Mouse (Mus musculus): ENCODE data around the gene Pcf11. TPM values are rescaled to one million over a fixed set of nuclear protein-coding genes. Genes with fewer than 3 reads are reported as not detected.

Pcf11 gene
- total RNA-seq (2012; rRNA removed) (29.2 and 30.5 TPM in 2 replicates), total RNA-seq (2014; rRNA removed) (30.0 and 32.7 TPM in 2 replicates), polyA plus RNA-seq (2012; ENCODE audit: insufficient read length, low read depth) (36.1 and 37.2 TPM in 2 replicates)

DNA sequence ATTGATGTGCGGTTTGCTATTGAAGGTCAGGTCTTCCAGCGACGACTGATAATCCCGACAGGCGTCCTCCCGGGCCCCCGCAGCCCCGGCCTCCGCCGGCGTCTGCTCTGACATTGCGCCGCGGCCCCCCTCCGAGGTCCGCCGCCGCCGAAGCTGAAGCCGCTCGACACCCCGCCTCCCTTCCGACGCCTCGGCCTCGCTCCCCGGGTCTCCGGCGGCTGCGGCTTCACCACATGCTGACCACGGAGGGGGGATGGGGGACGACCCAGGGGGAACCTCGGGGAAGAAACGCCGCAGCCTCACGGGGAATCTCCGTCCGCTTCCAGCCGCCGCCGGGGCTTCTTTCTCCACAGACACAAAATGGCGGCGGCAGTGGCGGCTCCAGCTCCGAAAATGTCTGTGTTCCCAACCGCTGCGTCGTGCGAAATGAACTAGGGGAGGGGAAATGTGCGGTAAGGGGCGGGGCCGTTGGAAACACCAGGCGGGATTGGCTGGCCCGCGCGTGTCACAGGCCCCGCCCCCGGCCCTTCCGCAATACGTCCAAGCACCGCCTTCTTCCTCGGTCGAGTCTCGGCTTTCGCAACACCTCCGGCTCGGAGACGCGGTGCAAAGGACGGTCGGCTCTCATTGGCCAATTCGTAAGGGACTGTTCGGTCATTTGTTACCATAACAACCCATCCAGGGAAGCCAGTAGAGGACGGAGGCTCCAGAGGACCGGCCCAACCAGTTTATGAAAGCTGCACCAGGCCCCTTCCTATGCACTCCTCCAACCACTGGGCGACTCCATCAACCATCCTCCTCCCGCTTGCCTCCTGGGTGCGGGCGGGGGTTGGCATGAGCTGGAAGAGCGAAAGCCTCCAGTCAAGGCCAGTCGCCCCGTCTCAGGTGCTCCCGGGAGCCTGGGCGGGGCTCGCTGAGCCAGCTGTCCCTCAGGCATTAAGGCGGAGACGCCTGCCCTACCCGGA, at the start of gene Pcf11:
Pcf11 (minus strand) TSS at position 428 of the 965 bp plus-strand sequence.
- dilution Hi-C loops (cut with MboI; ENCODE audit: extremely low pct_ligation_motif_present, extremely low pct_unique_long_range_greater_than_20kb, low sequenced_read_pairs) = no loop called here
- Histone ChIP-seq H3K4me3 (replicated peaks in 1 of 3; ENCODE audit: low read depth in 2 of 3, low read length in 2 of 3, poor library complexity in 1 of 3) (peak within 1 kb of the TSS; percentile 88 to 98 (median 91)), H3K79me2 (replicated peaks; ENCODE audit: control insufficient read depth, extremely low read depth, insufficient read depth, poor library complexity, severe bottlenecking) (peaks cover 32% of the 10 kb centered on the region), H3K27me3 (replicated peaks) (peaks cover 4% of the 10 kb centered on the region), H3K4me2 (ENCODE audit: insufficient read depth, low read depth, poor library complexity, severe bottlenecking) (peak within 1 kb of the TSS; percentile 67; the same call in 1 of the 2 replicates), H3K36me3 (replicated peaks in 1 of 2; ENCODE audit: control insufficient read depth in 1 of 2, insufficient read depth in 1 of 2, low read length in 1 of 2) (peaks cover 6 to 15% of the 10 kb centered on the region in 2 experiments), H3K9me3 (replicated peaks; ENCODE audit: low read length) (peaks cover 4% of the 10 kb centered on the region), H3K4me1 (ENCODE audit: control insufficient read depth in 1 of 2, insufficient read depth in 2 of 2) (peaks cover 4 to 22% of the 10 kb centered on the region in 2 experiments; a peak in 3 of 4 replicates), H3K9ac (ENCODE audit: insufficient read depth, low read depth) (peak within 1 kb of the TSS; percentile 99), H3K27ac (ENCODE audit: insufficient read depth, low read depth) (peak within 1 kb of the TSS; percentile 74)
- in situ Hi-C loops (cut with MboI; ENCODE audit: low pct_ligation_motif_present, low pct_unique_long_range_greater_than_20kb, low sequenced_read_pairs) = no loop called here
- DNase-seq (ENCODE audit: extremely low read depth) = peak; percentile 98
- TF ChIP-seq ZNF384 (IDR thresholded peaks at IDR 0.05; ENCODE audit: low read depth, low read length) = no peak
- TF ChIP-seq HCFC1 (IDR thresholded peaks at IDR 0.05; ENCODE audit: low read depth, low read length) = peak; percentile 34
- peak; percentile 12; the same call in 1 of the 2 replicates for TF ChIP-seq IRF4 (IDR thresholded peaks at IDR 0.05; ENCODE audit: low read depth, low read length)
- TF ChIP-seq CHD2 (IDR thresholded peaks at IDR 0.05; ENCODE audit: low read length) = peak; percentile 97
- TF ChIP-seq SIN3A (IDR thresholded peaks at IDR 0.05; ENCODE audit: low read length) = peak; percentile 76
- TF ChIP-seq NELFE (IDR thresholded peaks at IDR 0.05; ENCODE audit: low read depth, low read length) = peak; percentile 97
- TF ChIP-seq MAX (IDR thresholded peaks at IDR 0.05; ENCODE audit: low read length) = no peak; the same call in 1 of the 2 replicates
- 0 out of 2 replicates have a peak, but pooled peaks have one; percentile 81 for TF ChIP-seq UBTF (IDR thresholded peaks at IDR 0.05; ENCODE audit: low read depth, low read length)
- TF ChIP-seq KAT2A (IDR thresholded peaks at IDR 0.05; ENCODE audit: insufficient replicate concordance, low read length) = no peak
- TF ChIP-seq E2F4 (IDR thresholded peaks at IDR 0.05; ENCODE audit: insufficient replicate concordance, low read depth, low read length) = no peak
- TF ChIP-seq USF1 (IDR thresholded peaks at IDR 0.05; ENCODE audit: low read depth, low read length) = no peak
- no peak for TF ChIP-seq SMC3 (IDR thresholded peaks at IDR 0.05; ENCODE audit: low read depth, low read length)
- no peak for TF ChIP-seq RCOR1 (conservative IDR thresholded peaks at IDR 0.05; ENCODE audit: low read depth, low read length)
- peak; percentile 95 for TF ChIP-seq ZMIZ1 (IDR thresholded peaks at IDR 0.05; ENCODE audit: low read depth, low read length)
- TF ChIP-seq ELF1 (IDR thresholded peaks at IDR 0.05; ENCODE audit: low read depth, low read length) = peak; percentile 92
- no peak for TF ChIP-seq RAD21 (IDR thresholded peaks at IDR 0.05; ENCODE audit: low read depth, low read length)
- TF ChIP-seq NRF1 (IDR thresholded peaks at IDR 0.05; ENCODE audit: low read depth, low read length) = peak; percentile 66
- TF ChIP-seq MYC (IDR thresholded peaks at IDR 0.05; ENCODE audit: low read depth, low read length) = no peak
- no peak for TF ChIP-seq GABPA (IDR thresholded peaks at IDR 0.05; ENCODE audit: insufficient replicate concordance, low read depth, low read length)
- no peak for TF ChIP-seq ZKSCAN1 (IDR thresholded peaks at IDR 0.05; ENCODE audit: borderline replicate concordance, low read depth, low read length)
- TF ChIP-seq POLR2AphosphoS2 (IDR thresholded peaks at IDR 0.05; ENCODE audit: low read depth, low read length) = peak; percentile 94
- TF ChIP-seq ZC3H11A (IDR thresholded peaks at IDR 0.05; ENCODE audit: low read depth, low read length) = peak; percentile 35; the same call in 1 of the 2 replicates
- TF ChIP-seq CTCF (conservative IDR thresholded peaks at IDR 0.05 in 1 of 2, IDR thresholded peaks at IDR 0.05 in 1 of 2; ENCODE audit: low read depth in 2 of 2, low read length in 2 of 2) = no peak
- no peak for TF ChIP-seq ETS1 (conservative IDR thresholded peaks at IDR 0.05; ENCODE audit: low read depth, low read length)
- TF ChIP-seq TBP (conservative IDR thresholded peaks at IDR 0.05; ENCODE audit: low read depth, low read length) = peak; percentile 77
- no peak; the same call in 1 of the 2 replicates for TF ChIP-seq BHLHE40 (IDR thresholded peaks at IDR 0.05; ENCODE audit: low read depth, low read length)
- peak; percentile 41; the same call in 1 of the 2 replicates for TF ChIP-seq MAZ (IDR thresholded peaks at IDR 0.05; ENCODE audit: low read depth, low read length)
- no peak for TF ChIP-seq PAX5 (IDR thresholded peaks at IDR 0.05; ENCODE audit: low read length)
- peak; percentile 91 for TF ChIP-seq TCF12 (IDR thresholded peaks at IDR 0.05; ENCODE audit: low read depth, low read length)
- TF ChIP-seq POLR2A (IDR thresholded peaks at IDR 0.05; ENCODE audit: low read depth, low read length) = peak; percentile 98
- TF ChIP-seq JUND (conservative IDR thresholded peaks at IDR 0.05; ENCODE audit: low read depth, low read length) = no peak
- no peak for TF ChIP-seq JUN (IDR thresholded peaks at IDR 0.05; ENCODE audit: insufficient read depth, low read depth, low read length)
- no peak for TF ChIP-seq CHD1 (IDR thresholded peaks at IDR 0.05; ENCODE audit: low read depth, low read length)
- no peak for TF ChIP-seq MAFK (IDR thresholded peaks at IDR 0.05; ENCODE audit: insufficient replicate concordance, low read length)
- TF ChIP-seq MXI1 (IDR thresholded peaks at IDR 0.05; ENCODE audit: low read depth, low read length) = peak; percentile 63; the same call in 1 of the 2 replicates
- TF ChIP-seq USF2 (conservative IDR thresholded peaks at IDR 0.05; ENCODE audit: low read depth, low read length) = no peak
- no peak for TF ChIP-seq EP300 (IDR thresholded peaks at IDR 0.05; ENCODE audit: low read length)

All from CH12.LX (cell line).